Mouse (Mus musculus) cerebellum, adult (tissue): ENCODE results near the gene Trim63.

Experiments
- ATAC-seq: cut with Nextera tagmentation; 2 replicates; pipeline ENCODE4 v1.9.2; 2017; ENCODE audit warnings: mild to moderate bottlenecking, moderate library complexity, mixed read lengths; ENCODE audit not compliant: insufficient number of reproducible peaks, low FRiP score, low TSS enrichment

Trim63 gene

DNA sequence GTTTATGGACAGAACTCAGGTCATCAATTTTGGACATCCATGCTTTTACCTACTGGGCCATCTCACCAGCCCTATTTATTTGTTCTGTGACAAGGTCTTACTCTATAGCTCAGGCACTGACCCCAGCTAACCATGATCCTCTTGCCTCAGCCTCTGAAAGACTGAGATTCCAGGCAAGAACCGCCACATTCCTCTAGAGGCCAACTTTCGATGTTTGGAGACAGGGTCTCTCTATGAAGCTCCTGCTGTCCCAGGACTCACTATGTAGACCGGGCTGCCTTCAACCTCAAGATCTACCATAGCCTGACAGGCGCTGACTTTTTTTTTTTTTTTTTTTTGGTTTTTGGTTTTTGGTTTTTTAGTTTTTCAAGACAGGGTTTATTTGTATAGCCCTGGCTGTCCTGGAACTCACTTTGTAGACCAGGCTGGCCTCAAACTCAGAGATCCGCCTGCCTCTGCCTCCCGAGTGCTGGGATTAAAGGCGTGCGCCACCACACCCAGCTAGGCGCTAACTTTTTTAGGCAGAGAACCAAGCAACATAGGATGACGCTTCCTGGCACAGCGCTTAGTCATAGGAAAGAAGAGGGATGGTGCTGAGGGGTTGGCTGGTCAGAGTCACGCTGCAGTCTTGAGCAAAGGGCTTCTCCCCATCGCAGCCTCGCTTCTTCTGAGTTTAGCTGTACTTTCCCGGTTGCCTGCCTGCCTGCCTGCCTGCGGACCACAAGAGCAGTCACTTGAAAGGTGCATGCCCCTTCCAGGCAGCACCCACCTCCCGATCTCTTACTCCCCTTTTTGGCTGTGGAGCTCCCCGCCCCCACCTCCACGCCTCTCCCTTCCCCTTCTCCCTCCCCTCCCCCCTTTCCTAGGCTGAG, 16.1 kb upstream of the Trim63 start:
- ATAC-seq, result no peak

DNA sequence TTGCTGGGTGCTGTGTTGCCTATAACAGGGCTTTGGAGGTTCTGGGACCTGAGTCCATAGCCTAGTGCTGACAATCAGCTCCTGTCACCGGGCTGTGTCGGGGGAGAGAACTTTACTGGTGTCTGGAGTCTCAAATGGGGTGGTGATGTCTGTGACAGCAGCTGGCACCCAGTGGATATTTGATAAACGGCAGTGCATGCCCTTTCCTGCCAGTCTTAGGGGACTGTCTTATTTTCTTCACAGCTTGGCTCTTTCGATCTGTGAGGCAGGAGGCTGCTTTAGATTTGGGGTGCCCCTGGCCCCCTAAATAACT, 15.5 kb upstream of the Trim63 start:
- ATAC-seq, result no peak

DNA sequence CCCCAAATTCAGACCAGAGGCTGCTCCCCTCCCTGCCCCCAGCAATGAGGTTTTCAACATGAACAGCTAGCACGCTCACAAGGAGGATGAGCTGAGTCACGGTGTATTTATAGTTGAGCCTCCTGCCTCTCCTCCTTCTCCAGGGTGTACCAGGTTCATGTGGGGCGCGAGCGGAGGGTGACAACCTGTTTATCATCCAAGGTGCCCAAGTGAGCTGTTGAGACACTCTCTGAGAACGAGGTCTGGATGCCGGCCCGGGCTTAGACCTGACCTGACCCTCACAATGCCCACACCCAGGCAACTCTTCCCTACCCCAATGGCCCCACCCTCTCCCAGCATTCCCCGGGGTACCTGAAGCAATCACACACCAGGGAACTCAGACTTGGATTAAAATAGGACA, 14.6 kb upstream of the Trim63 start:
- no peak for ATAC-seq

DNA sequence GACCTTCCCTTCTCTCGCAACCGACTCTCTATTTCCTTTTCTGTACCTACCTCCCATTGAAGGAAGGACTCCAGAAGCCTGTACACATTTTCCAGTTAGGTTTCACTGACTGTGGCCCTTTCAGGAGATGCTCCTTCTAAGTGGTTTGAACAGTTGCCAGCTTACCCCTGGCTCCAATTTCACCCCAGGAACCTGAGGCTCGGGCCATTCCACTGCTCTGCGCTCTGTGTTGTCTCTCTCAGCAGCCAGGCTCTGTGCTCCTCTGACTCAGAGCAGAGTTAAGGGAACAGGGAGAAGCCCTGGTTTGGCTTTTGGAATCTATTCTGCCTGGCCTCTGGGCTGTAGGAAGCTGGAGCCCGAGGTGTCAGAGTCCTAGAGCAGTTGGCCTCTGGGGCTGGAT, 12.8 kb upstream of the Trim63 start:
- ATAC-seq, result no peak

DNA sequence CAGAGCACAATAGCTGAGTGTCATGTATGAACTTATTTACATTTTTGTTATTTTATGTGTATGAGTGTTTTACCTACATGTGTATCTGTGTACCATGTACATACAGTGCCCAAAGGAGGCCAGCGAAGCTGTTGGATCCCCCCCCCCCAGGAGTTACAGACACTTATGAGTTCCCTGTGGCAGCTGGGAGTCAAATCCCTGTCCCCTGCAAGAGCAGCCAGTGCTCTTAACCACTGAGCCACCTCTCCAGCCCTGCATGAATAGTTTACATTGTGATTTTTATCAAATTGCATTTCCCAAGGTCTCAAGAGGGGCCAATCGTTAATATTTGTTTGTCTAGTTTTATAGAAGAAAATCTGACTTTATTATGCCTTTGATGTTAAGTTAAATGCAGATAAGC, 8.0 kb upstream of the Trim63 start:
- ATAC-seq, result no peak

DNA sequence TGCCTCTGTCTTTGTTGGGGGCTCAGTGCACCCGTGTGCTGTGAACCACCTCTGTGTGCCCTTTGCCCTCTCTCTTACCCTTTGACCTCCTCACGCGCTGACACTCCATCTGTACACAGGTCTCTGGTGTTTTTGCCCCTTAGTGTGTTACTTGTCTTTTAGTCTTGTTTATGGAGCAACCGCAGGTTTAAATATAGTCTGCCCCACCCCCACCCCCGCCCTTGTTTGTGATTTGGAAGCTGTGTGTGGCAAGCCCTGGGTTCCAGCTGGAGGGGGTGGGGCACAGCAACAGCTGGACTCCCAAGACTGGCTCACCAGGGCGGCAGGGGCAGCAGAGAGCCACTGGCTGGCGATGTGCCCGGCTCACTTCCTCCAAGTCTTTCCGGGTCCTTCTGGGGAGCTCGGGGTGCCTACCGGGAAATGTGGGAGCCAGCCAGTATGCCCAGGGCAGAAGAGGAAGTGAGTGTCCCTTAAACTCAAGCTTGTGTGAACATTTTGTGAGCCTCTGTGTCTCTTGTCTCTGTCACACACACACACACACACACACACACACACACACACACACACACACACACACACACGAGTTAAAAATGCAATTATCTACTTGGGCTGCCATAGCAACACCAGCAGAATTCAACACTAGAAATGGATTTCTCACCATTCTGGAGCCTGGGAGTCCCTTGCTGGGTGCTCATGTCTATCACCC, 7.4 kb upstream of the Trim63 start:
- no peak for ATAC-seq

DNA sequence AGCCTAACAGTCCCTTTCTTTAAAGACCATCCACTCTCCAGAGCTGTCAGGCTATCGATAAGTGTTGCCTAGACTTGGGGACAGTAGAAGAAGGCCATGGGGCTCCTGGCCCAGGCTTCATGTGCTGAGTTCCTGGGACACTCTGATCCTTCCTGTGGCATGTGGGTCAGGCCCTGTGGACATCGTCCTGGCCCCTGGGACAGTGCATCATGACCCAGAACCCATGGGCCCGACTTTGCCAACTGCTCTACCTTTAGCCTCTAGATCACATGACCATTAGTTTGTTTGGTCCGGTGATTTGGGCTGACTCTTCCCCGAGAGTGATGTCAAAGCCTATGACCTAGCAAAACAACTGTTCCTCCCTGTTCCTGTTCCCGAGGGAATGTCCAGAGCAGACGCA, 4.8 kb upstream of the Trim63 start:
- no peak for ATAC-seq

DNA sequence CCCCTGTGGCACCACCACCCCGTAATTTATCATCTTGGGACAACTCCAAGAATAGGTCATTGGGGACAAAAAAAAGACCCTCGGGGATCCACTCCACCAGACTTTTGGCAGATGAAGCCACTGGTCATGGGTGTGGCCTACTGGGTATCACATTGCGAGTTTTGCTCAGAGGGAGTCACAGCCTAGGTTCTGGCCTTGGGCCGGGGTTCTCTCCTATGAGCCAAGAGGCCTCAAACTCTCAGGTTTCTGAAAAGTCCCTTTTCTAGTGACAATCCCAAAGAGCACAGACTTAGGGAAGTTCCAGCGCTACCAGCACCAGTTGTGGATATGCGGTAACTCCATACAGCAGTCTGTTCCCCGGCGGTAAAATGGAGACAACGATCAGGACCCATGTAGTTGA, 4.3 kb upstream of the Trim63 start:
- ATAC-seq, result no peak

DNA sequence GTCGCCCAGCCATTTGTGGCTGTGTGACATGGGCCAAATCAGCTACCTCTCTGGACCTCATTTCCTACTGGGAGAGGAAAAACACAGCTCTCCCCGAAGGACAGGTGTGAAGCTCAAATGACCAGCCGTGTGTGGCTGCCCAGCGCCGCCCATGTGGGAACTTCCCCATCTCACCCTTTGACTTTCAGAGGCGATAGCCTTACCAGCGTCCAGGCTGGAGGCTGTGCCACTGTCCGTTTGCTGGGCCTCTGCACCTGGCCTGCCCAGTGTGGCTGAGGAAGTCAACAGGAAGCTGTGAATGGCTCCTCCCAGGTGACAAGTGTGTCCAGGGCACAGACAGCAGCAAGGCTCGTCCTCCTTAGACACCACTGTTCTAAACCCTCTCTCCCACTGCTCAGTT, 3.1 kb upstream of the Trim63 start:
- ATAC-seq, result no peak

DNA sequence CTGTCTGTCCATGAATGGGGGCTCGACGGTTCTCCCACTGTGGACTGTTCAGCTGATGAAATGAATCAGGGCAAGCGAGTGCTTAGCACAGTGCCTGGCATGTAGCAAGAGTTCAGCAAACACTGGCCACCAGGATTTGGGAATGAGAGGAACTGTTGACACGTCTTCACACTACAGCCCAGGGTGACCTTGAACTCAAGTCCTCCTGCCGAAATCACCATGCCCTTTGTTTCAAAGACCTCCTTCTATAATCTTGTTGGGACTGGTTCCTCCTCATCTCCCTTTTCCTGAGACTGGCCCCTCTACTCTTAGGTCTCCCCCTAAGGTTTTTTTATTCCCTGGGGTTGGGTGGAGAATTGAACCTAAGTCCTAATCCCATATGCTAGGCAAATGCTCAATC, 2.6 kb upstream of the Trim63 start:
- no peak for ATAC-seq

DNA sequence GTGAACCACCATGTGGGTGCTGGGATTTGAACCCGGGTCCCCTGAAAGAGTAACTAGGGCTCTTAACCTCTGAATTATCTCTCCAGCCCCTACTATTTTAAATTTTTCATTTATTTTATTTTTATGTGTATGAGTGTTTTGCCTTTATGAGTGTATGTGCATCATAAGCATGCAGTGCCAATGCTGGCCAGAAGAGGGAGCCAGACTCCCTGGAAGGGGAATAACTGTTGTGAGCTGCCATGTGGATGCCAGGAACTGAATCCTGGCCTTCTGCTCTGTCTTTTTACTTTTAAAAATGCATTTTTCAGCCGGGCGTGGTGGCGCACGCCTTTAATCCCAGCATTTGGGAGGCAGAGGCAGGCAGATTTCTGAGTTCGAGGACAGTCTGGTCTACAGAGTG, 2.0 kb upstream of the Trim63 start:
- ATAC-seq, result no peak

DNA sequence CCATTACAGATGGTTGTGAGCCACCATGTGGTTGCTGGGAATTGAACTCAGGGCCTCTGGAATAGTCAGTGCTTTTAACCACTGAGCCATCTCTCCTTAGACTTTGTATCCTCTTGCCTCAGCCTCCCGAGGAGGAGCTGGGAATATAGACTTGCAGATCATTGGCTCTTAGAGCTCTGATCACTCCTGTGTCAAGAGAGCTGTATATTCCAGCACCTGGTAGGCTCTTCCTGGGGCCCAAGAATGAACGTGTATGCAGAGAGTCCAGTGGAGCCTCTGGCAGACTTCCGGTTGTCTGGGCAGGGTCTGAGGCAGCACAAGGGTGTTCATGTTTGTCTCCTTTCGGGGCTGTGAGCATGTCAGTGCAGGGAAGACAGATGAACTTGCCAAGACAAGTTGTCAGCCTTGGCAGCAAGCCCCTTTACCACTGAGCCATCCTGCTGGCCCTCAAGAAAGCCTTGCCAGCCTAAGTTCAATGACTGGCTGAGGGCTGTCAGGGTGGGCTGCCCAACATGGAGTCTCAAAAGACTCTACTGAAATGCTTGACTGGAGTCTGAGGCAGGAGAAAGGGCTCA, 752 bp upstream of the Trim63 start:
- no peak for ATAC-seq

DNA sequence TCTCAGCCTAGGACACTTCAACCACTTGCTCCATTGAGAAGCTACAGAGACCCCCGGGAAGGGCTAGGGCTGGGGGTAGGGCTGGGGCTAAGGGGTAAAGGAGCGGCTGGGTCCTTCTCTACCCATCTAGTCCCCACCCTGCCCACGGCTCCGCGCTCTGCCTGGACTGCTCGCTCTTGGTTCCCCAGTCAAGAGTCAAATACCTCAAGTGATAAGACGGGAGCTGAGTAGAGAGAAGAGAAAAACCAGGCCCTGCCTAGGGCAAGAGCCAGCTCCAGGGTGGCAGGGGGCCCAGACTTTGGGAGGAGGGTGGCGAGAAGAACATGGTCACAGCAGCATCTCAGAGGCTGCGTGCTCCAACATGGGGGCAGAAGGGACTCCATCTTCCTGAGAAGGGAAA, 550 bp downstream of the Trim63 start:
- no peak for ATAC-seq

DNA sequence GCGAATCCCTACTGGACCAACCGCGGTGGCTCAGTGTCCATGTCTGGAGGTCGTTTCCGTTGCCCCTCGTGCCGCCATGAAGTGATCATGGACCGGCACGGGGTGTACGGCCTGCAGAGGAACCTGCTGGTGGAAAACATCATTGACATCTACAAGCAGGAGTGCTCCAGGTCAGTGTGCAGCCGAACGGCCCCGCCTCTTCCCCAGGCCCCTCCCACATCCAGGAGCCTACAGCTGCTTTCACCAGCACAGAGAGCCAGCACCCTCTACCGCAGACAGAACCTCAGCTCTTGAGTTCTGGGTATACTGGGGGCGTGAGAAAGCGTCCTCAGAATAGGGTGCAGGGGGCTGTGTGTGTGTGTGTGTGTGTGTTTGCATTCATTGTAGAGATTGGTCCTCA, 1.5 kb downstream of the Trim63 start:
- no peak for ATAC-seq

DNA sequence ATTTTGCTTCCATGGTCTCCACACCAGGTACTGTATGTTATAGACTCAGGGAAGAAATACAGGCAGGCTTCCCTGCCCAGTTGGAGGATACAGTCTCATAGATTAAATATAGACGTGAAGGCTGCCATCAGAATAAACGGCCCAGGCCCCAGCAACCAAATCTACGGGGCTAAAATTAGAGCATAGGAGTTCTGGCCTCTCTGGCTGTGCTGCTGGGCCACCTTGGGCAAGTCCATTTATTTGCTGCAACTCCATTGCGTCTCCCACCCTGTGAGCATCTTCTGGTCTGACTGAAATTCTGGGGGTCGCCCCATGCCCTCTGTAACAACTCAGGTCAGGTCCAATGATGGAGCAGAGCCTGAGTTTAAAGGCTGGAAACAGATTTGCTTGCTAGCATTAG, 4.2 kb downstream of the Trim63 start:
- ATAC-seq, result no peak

DNA sequence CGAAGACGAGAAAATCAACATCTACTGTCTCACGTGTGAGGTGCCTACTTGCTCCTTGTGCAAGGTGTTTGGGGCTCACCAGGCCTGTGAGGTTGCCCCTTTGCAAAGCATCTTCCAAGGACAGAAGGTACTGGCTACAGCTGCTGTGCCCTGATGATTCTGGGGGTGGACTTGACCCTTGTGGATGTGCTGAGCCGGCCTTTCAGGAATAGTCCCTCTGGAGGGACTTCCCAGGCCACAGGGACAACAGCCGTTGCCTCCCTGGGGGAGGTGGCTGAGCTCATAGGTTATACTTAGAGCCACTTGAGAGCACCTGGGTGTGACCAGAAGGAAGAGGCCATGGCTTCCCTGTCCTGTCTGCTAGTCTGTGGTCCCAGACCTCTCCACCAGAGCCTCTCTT, 4.8 kb downstream of the Trim63 start:
- no peak for ATAC-seq

DNA sequence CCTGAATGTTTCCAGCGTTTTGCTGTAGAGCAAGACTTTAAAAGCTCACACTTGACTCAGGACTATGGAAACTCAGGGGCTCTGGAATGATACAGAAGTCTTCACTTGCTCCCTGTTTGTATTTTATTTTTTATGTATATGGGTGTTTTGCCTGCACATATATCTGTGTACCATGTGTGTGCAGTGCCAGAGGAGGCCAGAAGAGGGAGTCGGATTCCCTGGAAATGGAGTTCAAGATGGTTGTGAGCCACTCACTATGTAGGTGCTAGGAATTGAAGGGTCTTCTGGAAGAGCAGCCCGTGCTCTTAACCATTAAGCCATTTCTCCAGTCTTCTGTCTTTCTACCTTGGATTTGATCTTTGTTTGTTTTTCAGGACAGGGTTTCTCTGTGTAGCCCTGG, 6.6 kb downstream of the Trim63 start:
- no peak for ATAC-seq

DNA sequence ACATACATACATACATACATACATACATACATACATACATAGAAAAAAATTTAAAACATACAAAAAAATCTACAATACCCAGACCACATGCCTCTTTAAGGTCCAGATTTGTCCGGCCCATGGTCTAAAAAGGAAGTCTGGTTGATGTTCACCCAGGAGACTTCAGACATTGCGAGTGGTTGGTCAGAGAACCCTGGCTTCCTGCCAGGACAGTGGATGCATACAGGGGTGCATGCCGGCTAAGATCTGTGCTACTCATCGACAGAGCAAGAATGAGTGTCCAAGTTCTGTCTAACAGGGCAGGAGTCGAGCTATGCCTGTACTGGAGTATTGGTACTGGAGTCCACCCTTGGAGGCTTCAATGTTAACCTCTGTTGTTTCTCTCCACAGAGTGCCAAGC, 9.7 kb downstream of the Trim63 start:
- ATAC-seq, result no peak

DNA sequence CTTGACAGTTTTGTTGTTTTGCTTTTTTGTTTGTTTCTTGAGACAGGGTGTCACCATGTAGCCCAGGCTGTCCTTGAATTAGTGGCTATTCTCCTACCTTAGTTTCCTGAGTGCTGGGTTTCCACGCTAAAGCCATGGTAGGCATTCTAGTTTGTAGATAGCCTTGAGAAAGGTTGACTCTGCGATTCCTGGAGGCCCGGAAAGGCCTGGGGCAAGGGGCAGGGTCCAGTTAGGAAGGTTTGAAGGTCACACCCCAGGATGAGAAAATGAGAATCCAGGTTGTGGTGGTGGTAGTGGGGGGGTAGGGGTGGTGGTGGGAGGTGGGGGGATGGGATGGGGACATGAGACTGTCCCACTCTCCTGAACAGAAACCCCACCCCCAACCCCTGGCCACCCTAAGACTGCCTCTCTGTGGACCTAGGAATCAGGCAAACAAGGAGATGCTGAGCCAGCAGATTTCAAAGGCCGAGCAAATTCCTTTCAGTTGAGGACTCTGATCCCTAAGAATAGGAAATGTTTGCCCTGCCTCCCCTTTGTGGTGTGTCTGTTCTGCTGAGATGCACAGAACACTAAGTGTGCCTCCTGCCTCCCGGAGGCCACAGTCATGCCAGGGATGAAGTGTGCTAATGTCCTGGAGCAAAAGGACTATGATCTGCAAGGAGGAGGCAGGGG, 12.1 kb downstream of the Trim63 start:
- ATAC-seq, result no peak

DNA sequence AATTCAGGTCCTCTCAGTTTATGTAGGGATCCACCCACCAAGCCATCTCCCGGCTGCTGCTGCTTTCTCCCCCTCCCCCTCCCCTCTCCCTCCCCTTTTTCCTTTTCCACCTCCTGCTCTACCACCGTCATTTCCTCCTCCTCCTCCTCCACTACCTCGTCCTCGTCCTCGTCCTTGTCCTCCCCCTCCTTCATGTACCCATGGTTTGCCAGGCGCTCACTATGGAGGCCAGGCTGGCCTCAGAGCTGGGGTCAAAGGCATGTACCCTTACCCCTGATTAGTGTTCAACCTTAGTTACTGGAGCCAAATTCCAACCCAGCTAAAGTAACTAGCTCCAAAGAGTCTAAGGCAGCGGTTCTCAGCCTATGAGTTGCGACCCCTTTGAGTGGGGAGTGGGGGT, 13.2 kb downstream of the Trim63 start:
- ATAC-seq, result no peak

DNA sequence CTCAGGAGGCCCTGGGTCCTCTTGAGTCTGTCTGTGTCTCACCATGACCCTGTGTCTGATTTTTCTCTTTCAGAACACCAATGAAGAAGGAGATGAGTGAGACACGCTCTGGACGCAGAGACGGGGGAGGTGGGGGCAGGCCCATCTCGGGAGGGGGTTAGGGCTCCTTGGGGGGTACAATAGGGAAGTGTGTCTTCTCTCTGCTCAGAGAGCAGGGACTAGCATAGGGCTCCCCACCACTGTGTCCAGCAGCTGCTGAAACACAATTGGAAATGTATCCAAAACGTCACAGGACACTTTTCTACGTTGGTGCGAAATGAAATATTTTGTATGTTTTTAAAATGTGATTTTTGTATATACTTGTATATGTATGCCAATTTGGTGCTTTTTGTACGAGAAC, 13.9 kb downstream of the Trim63 start:
- ATAC-seq, result no peak
